Mouse (Mus musculus) erythroblast, embryonic 14.5 days (primary cell): ENCODE measurements at regions not wholly inside any gene's neighbourhood (a gene's known extent, or its start where the extent isn't known, plus 50 kb on each side); places are given as distances from the start of the nearest gene placed in this dataset.

Experiments
- GATA1 ChIP-seq: IDR thresholded peaks from 2 replicates; pipeline ENCODE4 v1.6.1; 2012; ENCODE audit warnings: low read length, inconsistent platforms, mixed read lengths
- TAL1 ChIP-seq: IDR thresholded peaks from 3 replicates; pipeline ENCODE4 v1.6.1; 2012; ENCODE audit warnings: low read length, inconsistent platforms, mixed read lengths

DNA sequence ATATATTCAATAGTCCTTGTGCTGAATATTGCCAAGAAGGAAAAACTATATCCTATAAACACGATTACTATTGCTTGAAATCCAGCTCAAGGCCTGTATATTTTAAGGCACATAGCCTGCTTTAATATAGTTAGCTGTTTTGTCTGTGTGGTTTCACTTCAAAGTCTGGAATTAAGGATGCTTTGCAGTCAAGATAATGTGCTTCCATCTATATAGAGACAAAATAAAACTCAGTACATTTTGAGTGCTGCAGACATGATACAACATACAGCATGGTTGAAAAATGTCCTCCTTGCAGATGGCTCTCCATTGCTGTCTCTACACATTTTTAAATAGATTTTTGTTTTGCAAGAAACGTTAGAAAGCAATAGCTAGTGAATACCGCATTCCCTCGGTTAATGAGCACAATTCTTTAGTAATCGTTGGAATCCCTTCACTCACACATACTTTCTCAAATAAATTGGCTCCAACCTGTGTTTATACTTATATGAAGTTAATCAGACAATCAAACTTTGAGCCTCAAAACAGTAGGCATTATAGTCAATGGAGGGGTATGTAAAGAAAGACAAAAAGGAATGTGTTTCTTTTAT, 224.7 kb downstream of the Mef2c start:
- no peak for TF ChIP-seq TAL1
- TF ChIP-seq GATA1 = no peak
